Mouse (Mus musculus) cortical plate, adult 2 months (tissue): ENCODE measurements around the gene Dand5. TPM values are rescaled to one million over a fixed set of nuclear protein-coding genes. Genes with fewer than 3 reads are reported as not detected.
A peak's percentile ranks its signal among the peaks of the same experiment; 100 is the strongest.
"Not testable (repeated sequence)": the region's sequence is repeated elsewhere in the genome, so short reads cannot be mapped to it uniquely, and the experiment has no call there.

Source experiments
- H3K27ac ChIP-seq: fragments of 200-500 bp; 2 replicates; pipeline ENCODE4 v1.5.1; 2012; ENCODE audit warnings: low read length, control low read depth, inconsistent platforms; ENCODE audit not compliant: insufficient read depth
- H3K4me1 ChIP-seq: fragments of 200-500 bp; 2 replicates; pipeline ENCODE4 v1.6.1; 2011; ENCODE audit warnings: low read length; ENCODE audit not compliant: control insufficient read depth, insufficient read depth
- H3K4me3 ChIP-seq: fragments of 200-500 bp; 2 replicates; pipeline ENCODE4 v1.5.1; 2011; ENCODE audit warnings: mild to moderate bottlenecking, low read length, control low read depth; ENCODE audit not compliant: insufficient read depth
- CTCF ChIP-seq: fragments of 200-500 bp; IDR thresholded peaks from 2 replicates; pipeline ENCODE4 v1.5.1; 2011; ENCODE audit warnings: mild to moderate bottlenecking, control low read depth, low read length; ENCODE audit not compliant: insufficient read depth; ENCODE audit errors: extremely low read depth
- POLR2A ChIP-seq: fragments of 200-500 bp; IDR thresholded peaks from 2 replicates; pipeline ENCODE4 v1.6.1; 2011; ENCODE audit warnings: mild to moderate bottlenecking, low read length, control low read depth; ENCODE audit not compliant: insufficient read depth; ENCODE audit errors: extremely low read depth
- polyA plus RNA-seq: library from polyadenylated mRNA; depleted of rRNA; stranded (reverse); fragments of >200 nt; gene quantifications from 2 replicates; pipeline ENCODE4 v1.2.3, GENCODE M21; 2012

The Dand5 gene
- polyA plus RNA-seq, 1 experiment = 14.9 TPM

DNA sequence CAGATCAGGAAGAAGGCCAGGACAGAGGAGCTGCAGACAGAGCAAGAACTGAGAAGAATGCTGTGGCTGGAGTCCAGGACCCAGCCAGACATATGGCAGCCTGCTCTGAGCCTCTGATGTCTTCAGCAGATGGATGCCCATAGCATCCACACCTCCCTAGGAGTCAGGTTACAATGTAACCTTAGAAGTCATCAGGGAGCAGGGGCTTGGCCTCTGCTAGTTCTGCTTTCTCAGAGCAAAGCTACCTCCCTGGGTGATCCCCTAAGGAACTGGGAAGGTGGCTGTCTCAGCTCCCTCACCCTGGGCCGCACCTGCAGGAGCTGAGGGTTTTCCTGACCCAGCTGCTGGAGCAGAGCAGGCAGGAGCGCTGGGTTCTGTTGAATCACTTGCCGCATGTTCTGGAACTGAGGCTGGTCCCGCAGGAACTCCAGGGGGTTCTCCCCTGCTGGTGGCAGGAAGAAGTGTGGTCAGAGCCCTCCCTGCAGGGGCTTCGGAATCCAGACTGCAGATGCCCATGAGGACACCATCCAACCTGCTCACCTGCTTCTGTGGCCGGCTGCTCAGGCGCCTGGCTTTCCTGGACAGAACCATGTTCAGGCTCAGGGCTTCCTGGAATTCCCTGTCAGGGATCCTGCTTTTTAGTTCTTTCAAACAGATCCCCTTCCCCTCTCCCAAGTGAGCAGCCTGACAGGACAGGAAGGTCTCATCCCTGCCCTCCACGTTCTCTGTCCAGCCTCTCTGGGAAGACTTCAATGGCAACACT is 14.7 kb upstream of the Dand5 start:
- Histone ChIP-seq H3K27ac (no peak overlapping the region), H3K4me3 (no peak overlapping the region), H3K4me1 (no peaks in the 10 kb centered on the region; the same call in 1 of the 2 replicates)
- TF ChIP-seq POLR2A (no peak), CTCF (no peak)

DNA sequence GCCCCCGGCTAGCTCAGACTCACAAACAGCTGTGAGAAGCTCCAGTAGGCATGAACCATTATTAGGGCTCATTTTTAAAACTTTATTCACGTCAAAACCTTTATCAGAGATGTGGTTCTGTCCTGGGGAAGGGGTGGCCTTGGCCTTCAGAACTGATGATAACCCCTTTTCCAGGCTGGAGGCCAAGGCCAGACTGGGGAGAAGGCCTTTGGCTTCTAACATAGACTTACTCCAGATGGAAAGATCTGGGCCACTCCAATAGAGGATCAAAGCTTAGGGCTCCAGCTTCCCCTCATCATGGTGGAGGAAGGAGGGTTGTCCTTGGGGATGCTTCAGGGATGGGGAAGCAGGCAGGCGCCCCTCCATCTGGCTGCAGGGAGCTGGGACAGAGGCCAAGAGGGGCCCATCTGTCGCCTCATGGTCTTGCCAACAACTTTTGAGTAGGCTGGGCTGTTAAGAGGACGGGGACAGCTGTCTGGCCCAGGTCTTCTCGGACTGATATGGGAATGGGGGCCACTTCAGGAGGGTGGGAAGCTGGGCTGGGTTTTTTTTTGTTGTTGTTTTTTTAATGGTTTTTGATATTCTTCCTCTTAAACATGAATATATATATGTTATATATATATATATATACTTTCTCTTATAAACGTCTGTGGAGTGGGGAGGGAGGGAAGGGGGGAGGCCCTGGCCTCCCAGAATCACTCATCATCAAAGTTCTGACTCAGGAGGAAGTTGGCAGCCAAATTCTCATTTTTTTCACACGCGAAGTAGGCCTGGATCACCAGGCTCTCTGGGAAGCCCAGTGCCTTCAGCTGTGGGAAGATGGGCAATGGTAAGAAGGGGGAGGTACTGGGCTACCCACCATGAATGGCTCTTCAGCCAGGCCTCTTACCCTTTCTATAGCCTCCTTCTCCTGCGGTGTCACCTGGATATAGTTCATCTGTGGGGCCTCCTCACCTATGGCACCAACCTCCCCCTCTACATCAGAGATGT is 12.5 kb upstream of the Dand5 start:
- no peaks in the 10 kb centered on the region; the same call in 1 of the 2 replicates for H3K4me1 ChIP-seq
- H3K4me3 ChIP-seq = no peak overlapping the region
- no peak overlapping the region for H3K27ac ChIP-seq
- TF ChIP-seq POLR2A (no peak), CTCF (no peak)

DNA sequence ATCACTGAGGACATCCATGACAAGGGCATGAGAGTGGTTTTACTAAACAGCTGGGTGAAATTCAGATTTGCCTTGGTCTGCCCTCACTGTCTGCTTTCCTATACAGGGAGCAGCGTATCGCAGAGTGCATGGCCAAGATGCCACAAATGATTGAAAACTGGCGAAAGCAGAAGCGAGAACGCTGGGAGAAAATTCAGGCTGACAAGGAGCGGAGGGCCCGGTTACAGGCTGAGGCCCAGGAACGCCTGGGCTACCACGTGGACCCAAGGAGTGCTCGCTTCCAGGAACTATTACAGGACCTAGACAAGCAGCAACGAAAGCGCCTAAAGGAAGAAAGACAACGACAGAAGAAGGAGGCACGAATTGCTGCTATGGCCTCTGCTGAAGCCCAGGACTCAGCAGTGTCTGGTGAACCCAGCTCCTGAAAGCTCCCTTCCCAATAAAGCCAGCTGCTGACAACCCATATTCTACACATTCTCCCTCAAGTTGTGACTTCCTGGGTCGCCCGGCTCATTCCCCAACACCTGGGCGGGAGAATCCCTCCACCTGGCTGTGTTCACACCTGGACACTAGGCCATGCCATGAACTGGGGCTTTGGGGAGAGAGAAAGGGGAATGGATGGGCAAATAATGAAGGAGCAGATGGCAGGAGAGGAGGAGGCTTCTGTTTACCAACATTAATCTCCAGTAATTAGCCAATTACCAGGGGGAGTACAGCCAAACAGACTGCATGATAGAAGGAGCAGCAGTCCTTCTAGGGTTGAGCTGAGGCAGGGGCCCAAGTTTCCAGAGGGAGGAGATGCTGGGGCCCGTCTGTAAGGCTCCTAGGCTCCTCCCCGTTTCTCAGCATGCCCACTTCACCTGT is 11.6 kb upstream of the Dand5 start:
- no peaks in the 10 kb centered on the region; the same call in 1 of the 2 replicates for H3K4me1 ChIP-seq
- no peak overlapping the region for H3K4me3 ChIP-seq
- no peak for TF ChIP-seq CTCF
- 0 out of 2 replicates have a peak, but pooled peaks have one; percentile 26 for TF ChIP-seq POLR2A
- no peak overlapping the region for H3K27ac ChIP-seq

DNA sequence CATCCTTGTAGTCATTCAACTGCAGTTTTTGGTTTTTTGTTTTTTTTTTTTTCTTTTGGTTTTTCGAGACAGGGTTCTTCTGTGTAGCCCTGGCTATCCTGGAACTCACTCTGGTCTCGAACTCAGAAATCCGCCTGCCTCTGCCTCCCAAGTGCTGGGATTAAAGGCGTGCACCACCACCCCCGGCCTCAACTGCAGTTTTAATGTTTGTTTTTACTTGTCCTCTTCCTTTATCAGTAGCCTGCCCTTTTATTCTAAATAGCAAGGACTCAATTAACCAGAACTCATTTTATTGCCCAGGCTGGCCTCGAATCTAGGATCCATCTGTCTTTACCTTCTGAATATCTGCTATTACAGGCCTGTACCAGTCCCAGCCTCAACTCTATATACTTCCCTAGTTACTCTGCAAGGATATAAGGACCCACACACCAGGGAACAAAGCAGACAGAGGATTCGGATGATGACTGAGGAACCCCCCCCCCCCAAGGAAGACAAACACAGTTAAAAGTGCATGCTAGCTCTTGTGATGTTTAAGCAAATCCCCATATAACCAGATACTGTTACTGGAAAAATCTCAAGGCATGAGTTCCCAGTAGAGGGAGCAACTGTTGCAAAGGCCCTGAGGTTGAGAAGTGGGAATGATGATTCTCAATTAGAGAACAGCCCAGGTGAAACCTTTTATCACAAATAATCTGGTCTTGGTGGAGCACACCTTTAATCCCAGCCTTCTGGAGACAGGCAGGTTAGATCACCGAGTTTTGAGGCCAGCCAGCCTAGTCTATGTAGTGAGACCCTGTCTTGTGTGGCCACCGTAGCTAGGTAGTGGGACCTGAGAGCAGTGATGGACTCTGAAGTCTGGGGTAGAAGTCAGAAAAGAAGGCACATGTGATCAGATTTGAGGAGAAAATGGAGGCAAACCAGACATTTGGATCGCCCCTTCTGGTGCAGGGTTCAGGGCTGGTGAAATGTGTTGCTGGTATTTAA is 10.4 kb upstream of the Dand5 start:
- Histone ChIP-seq H3K4me3 (peak overlapping the region; percentile 99), H3K4me1 (no peaks in the 10 kb centered on the region; the same call in 1 of the 2 replicates), H3K27ac (peak overlapping the region; percentile 80)
- no peak for TF ChIP-seq POLR2A
- TF ChIP-seq CTCF = 0 out of 2 replicates have a peak, but pooled peaks have one; percentile 2

DNA sequence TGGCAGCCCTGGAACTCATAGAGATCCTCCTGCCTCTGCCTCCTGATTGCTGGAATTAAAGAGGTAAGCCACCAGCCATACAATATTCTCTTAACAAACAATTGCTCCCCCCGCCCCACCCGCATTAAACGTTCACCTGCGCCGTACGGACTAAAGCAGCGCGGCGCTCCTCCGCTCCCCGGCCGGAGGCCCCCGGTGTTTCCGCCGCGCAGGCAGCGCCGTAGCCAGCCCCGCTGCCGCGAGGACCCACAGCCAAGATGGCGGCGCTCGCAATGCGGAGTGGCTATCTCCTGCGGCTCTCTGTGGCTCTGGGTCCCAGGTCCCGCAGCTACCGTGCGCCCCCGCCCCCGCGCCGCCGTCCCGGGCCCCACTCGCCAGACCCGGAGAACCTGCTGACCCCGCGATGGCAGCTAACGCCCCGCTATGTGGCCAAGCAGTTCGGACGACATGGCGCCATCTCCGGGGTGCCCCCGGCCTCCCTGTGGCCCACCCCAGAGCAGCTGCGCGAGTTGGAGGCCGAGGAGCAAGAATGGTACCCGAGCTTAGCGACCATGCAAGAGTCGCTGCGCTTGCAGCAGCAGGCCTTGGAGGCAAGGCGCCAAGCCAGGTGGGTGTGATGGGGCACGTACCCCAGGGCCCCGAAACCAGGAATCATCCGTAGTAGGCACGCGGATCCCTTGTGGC is 9.6 kb upstream of the Dand5 start:
- peak overlapping the region; percentile 80 for H3K27ac ChIP-seq
- TF ChIP-seq POLR2A (peak; percentile 70), CTCF (no peak)
- no peaks in the 10 kb centered on the region; the same call in 1 of the 2 replicates for H3K4me1 ChIP-seq
- peak overlapping the region; percentile 99 for H3K4me3 ChIP-seq

DNA sequence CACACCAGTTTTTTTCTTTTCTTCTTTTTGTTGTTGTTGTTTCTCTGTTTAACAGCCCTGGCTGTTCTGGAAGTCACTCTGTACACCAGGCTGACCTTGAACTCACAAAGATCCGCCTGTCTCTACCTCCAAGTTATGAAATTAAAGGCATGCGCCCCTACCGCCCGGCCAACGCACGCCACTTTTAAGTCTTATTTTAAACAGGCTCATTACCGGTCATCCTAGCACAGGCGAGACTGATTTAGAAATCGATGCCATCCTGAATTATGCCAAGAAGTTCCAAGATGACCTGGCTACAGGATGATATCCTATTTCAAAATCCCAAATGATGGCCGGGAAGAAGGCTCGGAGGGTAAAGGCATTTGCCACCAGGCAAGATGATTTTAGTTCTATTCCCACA is 8.9 kb upstream of the Dand5 start, which contains the start of gene Gadd45gip1:
Gene Gadd45gip1, plus strand, starts transcription at position 33 of the 400 bp plus-strand sequence.
- TF ChIP-seq CTCF (no peak), POLR2A (no peak)
- H3K27ac ChIP-seq = peak within 1 kb of the TSS; percentile 80
- H3K4me3 ChIP-seq = peak within 1 kb of the TSS; percentile 99
- H3K4me1 ChIP-seq = no peaks in the 10 kb centered on the region; the same call in 1 of the 2 replicates

DNA sequence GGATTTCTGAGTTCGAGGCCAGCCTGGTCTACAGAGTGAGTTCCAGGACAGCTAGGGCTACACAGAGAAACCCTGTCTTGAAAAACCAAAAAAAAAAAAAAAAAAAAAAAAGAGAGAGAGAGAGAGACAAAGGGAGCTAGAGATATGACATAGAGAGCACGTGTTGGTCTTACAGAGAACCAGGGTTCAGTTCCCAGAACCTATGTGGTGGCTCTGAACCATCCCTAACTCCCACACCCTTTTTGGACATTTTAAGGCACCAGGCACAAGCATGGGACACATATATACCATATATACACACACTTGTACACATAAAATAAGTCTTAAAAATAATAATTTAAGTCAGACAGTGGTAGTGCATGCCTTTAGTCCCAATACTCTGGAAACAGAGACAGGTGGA is 3.9 kb upstream of the Dand5 start:
- H3K4me1 ChIP-seq, H3K27ac ChIP-seq, H3K4me3 ChIP-seq: not testable (repeated sequence)

DNA sequence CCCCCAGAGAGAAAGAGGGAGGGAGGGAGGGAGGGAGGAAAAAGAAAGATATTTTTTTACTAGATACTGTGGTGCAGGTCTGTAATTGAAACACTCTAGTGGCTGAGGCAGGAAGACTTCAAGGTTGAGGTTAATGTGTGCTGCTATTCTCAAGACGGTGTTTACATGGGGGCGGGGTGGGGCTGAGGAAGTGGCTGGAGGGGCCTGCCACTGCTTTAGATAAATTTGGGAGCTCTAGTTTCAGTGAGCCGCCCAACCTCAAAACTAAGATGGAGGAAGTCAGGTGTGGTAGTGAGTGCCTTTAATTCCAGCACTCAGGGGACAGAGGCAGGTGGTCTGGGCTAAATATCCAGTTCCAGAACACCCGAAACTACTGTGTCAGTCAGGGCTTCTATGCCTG is 3.0 kb upstream of the Dand5 start:
- no peak overlapping the region for H3K4me3 ChIP-seq
- no peaks in the 10 kb centered on the region for H3K4me1 ChIP-seq
- H3K27ac ChIP-seq = no peak overlapping the region
- TF ChIP-seq CTCF (no peak), POLR2A (no peak)
